Mouse (Mus musculus): Measurements from ENCODE around the gene Ntng1.
A peak's percentile ranks its signal among the peaks of the same experiment; 100 is the strongest.

Gene Ntng1

GRCm38 (mm10) chr3:110143206-110144061, at the start of gene Ntng1:
TSS of gene Ntng1 (minus strand) at chr3:110144011.
- DNase-seq = peak; percentile 44 to 53

GRCm38 (mm10) chr3:110187401-110187948, 43.7 kb upstream of the Ntng1 start:
- no peak for DNase-seq

- no peak for DNase-seq
Observed at GRCm38 (mm10) chr3:110149089-110149488, 5.3 kb upstream of the Ntng1 start.

GRCm38 (mm10) chr3:110144301-110145055, 667 bp upstream of the Ntng1 start:
- peak; percentile 28 to 34 for DNase-seq

- DNase-seq = peak; percentile 45 to 48
Observed at GRCm38 (mm10) chr3:110142314-110143205, 1.3 kb downstream of the Ntng1 start.

- peak; percentile 53 to 82 for DNase-seq
Observed at GRCm38 (mm10) chr3:110141351-110142302, 2.2 kb downstream of the Ntng1 start.

GRCm38 (mm10) chr3:110136115-110136514, 7.7 kb downstream of the Ntng1 start:
- no peak for DNase-seq

- no peak for DNase-seq
Observed at GRCm38 (mm10) chr3:110133150-110133549, 10.7 kb downstream of the Ntng1 start.

- DNase-seq = no peak
Observed at GRCm38 (mm10) chr3:110132289-110132688, 11.5 kb downstream of the Ntng1 start.

GRCm38 (mm10) chr3:110131043-110131891, 12.5 kb downstream of the Ntng1 start:
- no peak for DNase-seq

- DNase-seq = no peak
Observed at GRCm38 (mm10) chr3:110129607-110130006, 14.2 kb downstream of the Ntng1 start.

- DNase-seq = peak; percentile 42 to 46
Observed at GRCm38 (mm10) chr3:110105982-110106381, 37.8 kb downstream of the Ntng1 start.

- no peak for DNase-seq
Observed at GRCm38 (mm10) chr3:110094407-110094806, 49.4 kb downstream of the Ntng1 start.

- no peak for DNase-seq
Observed at GRCm38 (mm10) chr3:110094003-110094402, 49.8 kb downstream of the Ntng1 start.

GRCm38 (mm10) chr3:110092521-110092920, 51.3 kb downstream of the Ntng1 start:
- no peak for DNase-seq

GRCm38 (mm10) chr3:110087189-110087588, 56.6 kb downstream of the Ntng1 start:
- DNase-seq = no peak

GRCm38 (mm10) chr3:110085336-110085735, 58.5 kb downstream of the Ntng1 start:
- no peak for DNase-seq

- DNase-seq = no peak
Observed at GRCm38 (mm10) chr3:110064709-110065256, 79.0 kb downstream of the Ntng1 start.

GRCm38 (mm10) chr3:110055915-110056314, 87.9 kb downstream of the Ntng1 start:
- no peak for DNase-seq

GRCm38 (mm10) chr3:110055433-110055832, 88.4 kb downstream of the Ntng1 start:
- no peak for DNase-seq

All from cerebellum, postnatal 36 days (tissue).